Mouse (Mus musculus) embryonic facial prominence, embryonic 14.5 days (tissue): Measurements from ENCODE around the gene Tmeff1. TPM values are rescaled to one million over a fixed set of nuclear protein-coding genes. Genes with fewer than 3 reads are reported as not detected.

Experiments
- ATAC-seq: fragments of 200-750 bp; cut with Nextera tagmentation; 2 replicates; pipeline ENCODE4 v1.8.0; 2017; ENCODE audit warnings: low read depth, moderate number of reproducible peaks, moderate TSS enrichment
- DNase-seq: peaks from one replicate; pipeline ENCODE4 v3.0.0-alpha.2; 2015; ENCODE audit warnings: low spot score
- H3K27ac ChIP-seq: fragments of 300-500 bp; sonication (generic); replicated peaks from 2 replicates; pipeline ENCODE4 v1.5.1; 2014; ENCODE audit warnings: low read depth, mild to moderate bottlenecking, low read length, moderate library complexity
- H3K27me3 ChIP-seq: fragments of 300-500 bp; sonication (generic); replicated peaks from 2 replicates; pipeline ENCODE4 v1.6.1; 2014; ENCODE audit warnings: low read length; ENCODE audit not compliant: control insufficient read depth, insufficient read depth
- H3K36me3 ChIP-seq: fragments of 300-500 bp; sonication (generic); 2 replicates; pipeline ENCODE4 v1.6.1; 2014; ENCODE audit warnings: low read length, mixed read lengths; ENCODE audit not compliant: control insufficient read depth, insufficient read depth
- H3K4me1 ChIP-seq: fragments of 300-500 bp; sonication (generic); 2 replicates; pipeline ENCODE4 v1.6.1; 2014; ENCODE audit warnings: antibody characterized with exemption, low read length; ENCODE audit not compliant: control insufficient read depth, insufficient read depth
- H3K4me2 ChIP-seq: fragments of 300-500 bp; sonication (generic); 2 replicates; pipeline ENCODE4 v1.6.1; 2014; ENCODE audit warnings: low read depth, mild to moderate bottlenecking, low read length, moderate library complexity, mixed read lengths
- H3K4me3 ChIP-seq: fragments of 300-500 bp; sonication (generic); 2 replicates; pipeline ENCODE4 v1.5.1; 2014; ENCODE audit warnings: low read depth, mild to moderate bottlenecking, low read length
- H3K9ac ChIP-seq: fragments of 300-500 bp; sonication (generic); 2 replicates; pipeline ENCODE4 v1.6.1; 2014; ENCODE audit warnings: low read depth, mild to moderate bottlenecking, low read length, moderate library complexity, mixed read lengths
- H3K9me3 ChIP-seq: fragments of 300-500 bp; sonication (generic); 2 replicates; pipeline ENCODE4 v1.6.1; 2016; ENCODE audit warnings: low read length; ENCODE audit not compliant: control insufficient read depth
- WGBS: fragments of 180-500 bp; shearing (Covaris S2); extraction: QIAGEN DNeasy Blood & Tissue Kit; methylation state at CpG from one replicate; pipeline ENCODE4 v1.1.7; 2014; 5-methylcytosine and 5-hydroxymethylcytosine counted together
- polyA plus RNA-seq: library from polyadenylated mRNA; unstranded; fragments of >200 nt; fragmentation: Nextera tagmentation; extraction: Ambion mirVana; gene quantifications from 2 replicates; pipeline ENCODE4 v1.2.1, GENCODE M21; 2014

Tmeff1 gene
- 61.4 and 70.2 TPM in 2 replicates for polyA plus RNA-seq

DNA sequence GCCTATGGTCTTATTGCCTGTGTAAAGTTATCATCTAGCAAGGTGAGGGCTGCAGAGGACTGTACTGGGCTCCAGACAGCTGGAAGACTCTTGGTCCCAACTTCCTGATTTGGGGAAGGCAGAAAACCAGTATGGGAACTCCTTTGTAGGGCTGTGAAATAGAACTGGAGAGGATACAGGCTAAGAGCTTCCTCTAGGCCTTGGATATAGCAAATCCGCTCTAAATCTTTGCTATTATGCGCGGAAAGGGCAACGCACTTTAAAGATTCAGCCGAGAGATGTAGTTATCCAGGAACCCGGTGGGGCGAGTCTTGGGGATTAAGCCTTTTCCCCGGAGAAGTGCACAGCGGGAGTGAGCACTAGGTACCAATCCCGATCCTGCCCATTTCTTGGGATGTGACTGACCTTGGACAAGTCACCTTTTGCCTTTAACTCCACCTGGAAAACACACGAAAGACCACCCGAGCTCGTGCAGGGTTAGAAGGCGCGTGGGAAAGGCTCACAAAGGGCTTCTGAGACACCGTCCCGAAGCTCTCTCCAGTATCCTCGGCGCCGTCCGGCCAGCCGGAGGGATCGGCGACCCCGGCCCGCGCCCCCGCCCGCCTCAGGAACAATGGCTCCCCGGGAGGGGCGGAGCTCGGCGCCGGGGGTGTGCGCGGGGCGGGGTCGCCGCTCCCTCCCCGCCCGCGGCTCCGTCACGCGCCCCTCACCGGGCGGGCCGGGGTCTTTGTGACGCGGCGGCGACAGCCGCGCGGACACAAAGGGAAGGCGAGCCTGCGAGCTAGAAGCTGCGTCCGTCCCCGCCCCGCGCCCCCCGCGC is at the start of gene Tmeff1:
TSS of gene Tmeff1 (plus strand) at position 754 of the 820 bp plus-strand sequence.
- DNase-seq = peak; percentile 89
- Histone ChIP-seq H3K4me2 (peak within 1 kb of the TSS; percentile 72), H3K4me1 (peaks cover 10% of the 10 kb centered on the region), H3K36me3 (peaks cover 4% of the 10 kb centered on the region; the same call in 1 of the 2 replicates), H3K27me3 (no peaks in the 10 kb centered on the region), H3K9me3 (no peaks in the 10 kb centered on the region), H3K9ac (peak within 1 kb of the TSS; percentile 98), H3K27ac (peak within 1 kb of the TSS; percentile 96), H3K4me3 (peak within 1 kb of the TSS; percentile 72)
- peak; percentile 80 for ATAC-seq
- WGBS = under 1% methylated on average over 16 of the region's 64 CpGs

DNA sequence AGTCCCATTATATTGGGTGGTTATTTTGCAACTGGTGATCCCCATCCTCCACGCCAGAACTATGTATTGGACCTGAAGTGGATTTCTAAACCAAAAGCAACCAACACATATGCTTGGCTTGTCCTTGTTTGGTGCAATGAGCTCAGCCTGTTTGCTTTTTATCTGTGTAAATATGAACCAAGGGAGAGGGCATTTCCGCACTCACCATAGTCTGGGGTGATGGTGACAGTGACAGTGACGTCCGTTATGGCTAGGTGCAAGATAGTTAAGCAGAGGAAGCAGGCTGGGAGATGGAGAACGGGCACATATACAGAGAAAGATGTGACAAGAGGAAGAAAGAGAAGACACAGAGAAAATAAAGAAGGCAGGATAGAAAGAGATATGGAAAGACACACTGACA is 48.7 kb upstream of the Tmeff1 start:
- Histone ChIP-seq H3K27me3 (no peaks in the 10 kb centered on the region), H3K4me3 (no peak overlapping the region), H3K9me3 (no peaks in the 10 kb centered on the region), H3K4me2 (no peak overlapping the region), H3K9ac (no peak overlapping the region), H3K4me1 (no peaks in the 10 kb centered on the region), H3K36me3 (no peaks in the 10 kb centered on the region), H3K27ac (no peak overlapping the region)
- ATAC-seq (no peak), DNase-seq (no peak)
- 80% methylated on average over 5 of the region's 5 CpGs for WGBS

DNA sequence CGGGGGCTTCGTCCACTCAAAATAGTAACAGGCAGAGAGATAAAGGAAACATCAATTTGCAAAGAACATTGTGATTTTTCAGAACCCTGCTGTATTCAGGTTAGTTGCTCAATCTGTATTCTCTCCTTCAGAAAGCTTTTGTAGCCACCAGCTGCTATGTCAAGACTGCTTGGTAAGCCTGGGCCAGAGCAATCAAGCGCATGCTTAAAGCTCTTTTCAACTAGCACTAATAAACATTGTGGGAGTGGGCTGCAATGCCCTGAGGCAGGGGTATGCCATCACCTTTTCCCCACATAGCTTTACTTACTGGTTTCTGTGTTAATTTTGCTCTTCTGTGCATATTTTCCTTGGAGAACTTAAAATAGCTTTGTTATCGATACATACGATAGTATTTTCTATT is 48.0 kb upstream of the Tmeff1 start:
- Histone ChIP-seq H3K27me3 (no peaks in the 10 kb centered on the region), H3K4me2 (no peak overlapping the region), H3K4me3 (no peak overlapping the region), H3K9ac (no peak overlapping the region), H3K4me1 (peaks cover 4% of the 10 kb centered on the region), H3K36me3 (no peaks in the 10 kb centered on the region), H3K27ac (no peak overlapping the region), H3K9me3 (no peaks in the 10 kb centered on the region)
- 90% methylated on average over 5 of the region's 5 CpGs for WGBS
- ATAC-seq (no peak), DNase-seq (no peak)

DNA sequence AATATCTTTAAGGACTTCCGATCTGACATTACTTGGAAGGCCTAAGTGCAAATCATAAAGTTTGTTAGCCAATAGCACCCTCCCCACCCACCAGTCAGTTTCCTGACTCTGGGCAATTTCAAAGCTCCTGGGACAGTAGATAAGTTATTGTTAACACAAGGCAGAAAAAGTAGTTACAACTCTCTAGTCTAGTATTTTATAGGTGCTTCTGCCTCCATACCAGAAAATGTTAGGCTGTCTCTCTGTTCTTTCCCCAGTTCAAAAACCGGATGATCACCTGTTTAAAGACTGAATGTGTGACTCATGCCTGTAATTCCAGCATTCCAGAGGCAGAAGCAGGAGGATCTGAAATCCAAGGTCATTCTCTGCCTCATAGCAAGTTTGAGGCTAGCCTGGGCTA is 46.4 kb upstream of the Tmeff1 start:
- no peak for DNase-seq
- H3K9me3 ChIP-seq = no peaks in the 10 kb centered on the region
- no peak for ATAC-seq
- no peaks in the 10 kb centered on the region for H3K36me3 ChIP-seq
- H3K4me3 ChIP-seq = no peak overlapping the region
- H3K27ac ChIP-seq = no peak overlapping the region
- no peak overlapping the region for H3K9ac ChIP-seq
- WGBS = 93% methylated on average over 2 of the region's 2 CpGs
- no peak overlapping the region for H3K4me2 ChIP-seq
- peaks cover 16% of the 10 kb centered on the region for H3K4me1 ChIP-seq
- H3K27me3 ChIP-seq = no peaks in the 10 kb centered on the region

DNA sequence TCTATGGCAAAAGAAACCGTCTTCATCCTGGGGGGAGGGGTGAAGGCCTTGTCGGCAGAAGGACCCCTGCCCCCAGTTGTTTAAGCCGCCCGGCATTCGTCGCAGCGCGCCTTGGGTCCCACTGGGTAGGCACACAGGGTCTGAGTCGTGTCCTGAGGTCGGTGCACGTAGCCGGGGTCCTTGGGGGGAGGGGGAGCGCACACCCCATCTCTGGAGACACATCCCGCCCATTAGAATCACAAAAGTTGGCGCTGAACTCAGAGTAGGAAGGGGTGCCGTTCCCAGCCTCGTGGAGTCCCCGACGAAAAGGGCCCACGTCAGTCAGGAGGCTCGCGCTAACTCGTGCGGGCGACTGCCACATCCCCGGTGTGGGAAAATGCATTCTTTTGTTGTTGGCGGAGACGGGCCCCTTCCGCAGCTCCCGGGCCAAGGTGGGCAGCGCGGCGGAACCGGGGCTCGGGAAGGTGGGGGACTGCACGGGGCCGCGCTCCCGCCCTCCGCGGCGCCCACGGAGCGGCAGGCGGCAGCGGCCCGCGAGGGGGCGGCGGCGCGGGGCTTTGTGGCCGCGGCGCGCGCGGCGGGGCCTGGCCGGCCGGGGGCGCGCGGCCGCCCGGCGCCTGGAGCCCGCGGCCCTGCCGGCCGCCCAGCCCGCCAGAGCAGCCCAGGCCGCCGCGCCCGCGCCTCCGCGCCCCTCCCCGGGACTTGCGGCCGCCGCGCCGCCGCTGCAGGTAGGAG is 45.0 kb upstream of the Tmeff1 start, which contains the start of gene Msantd3:
TSS of gene Msantd3 (plus strand) at position 95 of the 735 bp plus-strand sequence.
- DNase-seq = peak; percentile 81
- no peaks in the 10 kb centered on the region for H3K27me3 ChIP-seq
- peaks cover 22% of the 10 kb centered on the region for H3K4me1 ChIP-seq
- no peaks in the 10 kb centered on the region for H3K9me3 ChIP-seq
- H3K4me3 ChIP-seq = peak within 1 kb of the TSS; percentile 78
- peak within 1 kb of the TSS; percentile 64 for H3K4me2 ChIP-seq
- H3K9ac ChIP-seq = peak within 1 kb of the TSS; percentile 94
- peak; percentile 77 for ATAC-seq
- WGBS = under 1% methylated on average over 29 of the region's 86 CpGs
- H3K36me3 ChIP-seq = no peaks in the 10 kb centered on the region
- H3K27ac ChIP-seq = peak within 1 kb of the TSS; percentile 95

DNA sequence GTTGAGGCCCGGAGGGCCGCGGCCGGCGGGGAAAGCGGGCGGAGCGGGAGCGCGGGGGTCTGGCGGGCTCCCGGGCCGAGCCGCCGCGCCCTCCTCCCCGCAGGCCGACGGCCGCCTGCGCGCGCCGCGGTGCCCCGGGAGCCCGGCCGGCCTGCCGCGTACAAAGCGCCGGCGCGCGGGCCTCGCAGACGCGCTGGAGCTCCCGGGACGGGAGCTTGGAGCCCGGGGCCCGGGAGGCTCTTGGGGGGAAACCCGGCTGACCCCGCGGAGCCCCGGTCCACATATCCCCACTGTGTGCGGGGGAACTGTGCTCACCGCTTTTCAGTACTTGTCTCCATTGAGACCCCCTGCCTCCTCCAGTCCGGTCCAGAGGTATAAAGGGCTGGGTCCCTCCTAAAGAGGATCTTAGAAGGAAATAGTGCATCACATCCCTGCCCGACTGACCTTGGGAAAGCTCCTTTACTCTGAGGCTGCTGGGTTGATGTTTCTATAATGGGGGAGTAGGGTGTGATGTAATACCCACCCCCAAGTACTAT is 44.3 kb upstream of the Tmeff1 start:
- Histone ChIP-seq H3K4me2 (peak overlapping the region; percentile 64), H3K27me3 (no peaks in the 10 kb centered on the region), H3K4me1 (peaks cover 22% of the 10 kb centered on the region), H3K9ac (peak overlapping the region; percentile 94), H3K4me3 (peak overlapping the region; percentile 78), H3K36me3 (no peaks in the 10 kb centered on the region), H3K9me3 (no peaks in the 10 kb centered on the region), H3K27ac (peak overlapping the region; percentile 95)
- ATAC-seq (peak; percentile 70), DNase-seq (no peak)
- WGBS = 0% methylated on average over 4 of the region's 50 CpGs

DNA sequence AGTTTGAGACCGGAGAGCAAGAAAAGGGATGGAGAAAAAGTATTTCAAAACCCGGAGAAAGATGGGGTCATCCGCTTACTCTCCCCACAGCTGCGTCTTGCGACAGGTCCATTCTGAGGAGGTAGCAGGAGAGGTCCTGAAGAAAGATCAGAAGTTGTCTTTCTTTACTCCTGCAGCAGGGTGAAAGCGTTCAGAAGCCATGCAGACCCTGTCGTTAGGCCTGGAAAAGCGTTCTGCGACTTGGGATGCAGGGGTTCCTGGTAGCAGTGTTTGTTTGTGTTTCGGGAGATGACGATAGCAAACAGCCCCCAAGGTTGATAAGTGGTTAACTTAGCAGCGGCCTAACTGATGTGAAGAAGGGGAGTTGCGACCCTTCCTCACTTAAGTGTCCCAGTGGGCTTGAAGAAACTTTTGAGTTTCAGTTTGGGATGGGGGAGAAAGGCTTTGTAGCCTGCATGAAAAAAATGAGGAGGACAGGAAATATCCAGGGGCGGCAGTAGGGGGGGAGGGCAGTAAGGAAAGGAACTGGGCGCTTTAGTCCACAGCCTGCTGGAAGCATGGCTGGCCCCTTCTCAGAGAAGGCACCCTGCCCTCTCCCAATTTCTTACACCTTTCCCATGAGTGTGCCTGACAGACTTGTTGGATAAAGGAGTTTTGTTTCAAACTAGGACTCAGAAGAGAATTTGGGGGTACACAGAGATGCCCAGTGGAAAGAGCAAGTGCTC is 43.3 kb upstream of the Tmeff1 start:
- Histone ChIP-seq H3K9me3 (no peaks in the 10 kb centered on the region), H3K4me1 (peaks cover 24% of the 10 kb centered on the region), H3K27ac (0 out of 2 replicates have a peak overlapping the region, but pooled peaks have one; percentile 19), H3K9ac (peak overlapping the region; percentile 94), H3K27me3 (no peaks in the 10 kb centered on the region), H3K36me3 (no peaks in the 10 kb centered on the region), H3K4me3 (peak overlapping the region; percentile 78), H3K4me2 (peak overlapping the region; percentile 64)
- ATAC-seq (no peak), DNase-seq (no peak)
- WGBS = 3% methylated on average over 15 of the region's 15 CpGs

DNA sequence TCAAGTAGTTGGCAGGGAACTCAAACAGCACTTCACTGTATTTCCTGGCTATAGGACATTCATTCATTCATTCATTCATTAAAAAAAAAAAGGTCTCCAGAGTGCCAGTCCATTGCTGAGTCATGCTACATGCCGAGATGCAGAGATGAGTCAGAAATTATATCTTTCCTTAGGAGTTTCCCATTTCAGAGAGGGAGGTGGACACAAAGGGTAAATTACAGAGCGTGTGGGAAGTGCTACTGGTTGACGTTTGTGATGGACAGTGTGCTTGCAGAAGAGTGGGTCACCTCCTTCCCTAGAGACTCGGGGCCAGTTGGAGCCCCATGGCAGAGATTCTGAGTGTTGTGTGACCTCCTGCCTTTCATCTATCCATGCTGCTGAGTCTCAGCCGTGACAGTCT is 42.6 kb upstream of the Tmeff1 start:
- WGBS = 27% methylated on average over 5 of the region's 5 CpGs
- DNase-seq = no peak

More for the DNA sequence above, 42.6 kb upstream of the Tmeff1 start:
- H3K4me1 ChIP-seq = peaks cover 30% of the 10 kb centered on the region
- H3K4me3 ChIP-seq = no peak overlapping the region
- H3K27ac ChIP-seq = no peak overlapping the region
- no peaks in the 10 kb centered on the region for H3K27me3 ChIP-seq
- no peak for ATAC-seq
- H3K9me3 ChIP-seq = no peaks in the 10 kb centered on the region
- peak overlapping the region; percentile 64 for H3K4me2 ChIP-seq
- no peaks in the 10 kb centered on the region for H3K36me3 ChIP-seq
- H3K9ac ChIP-seq = no peak overlapping the region; the same call in 1 of the 2 replicates
